Mouse (Mus musculus) erythroid progenitor cell, adult 5-6 weeks (primary cell): ENCODE data around the gene Hist2h2bb. TPM values are rescaled to one million over a fixed set of nuclear protein-coding genes. Genes with fewer than 3 reads are reported as not detected.
"Not testable (repeated sequence)": the region's sequence is repeated elsewhere in the genome, so short reads cannot be mapped to it uniquely, and the experiment has no call there.

ENCODE experiments used
- ATAC-seq: replicated peaks from 2 replicates; pipeline ENCODE4 v1.8.0; 2016; ENCODE audit warnings: moderate number of reproducible peaks, mild to moderate bottlenecking, moderate TSS enrichment, inconsistent platforms; ENCODE audit not compliant: poor library complexity, low FRiP score, severe bottlenecking
- total RNA-seq, 2 experiments: library from RNA; stranded (forward) in 1 of 2; stranded (reverse) in 1 of 2; fragments of 150-400 nt in 1 of 2; fragments of 186-747, 209-891 nt in 1 of 2; gene quantifications; 2 replicates each; pipeline versions ENCODE4 v1.2.3 to v1.2.4; 2015 to 2017; ENCODE audit warnings: low replicate concordance in 2 of 2

Gene Hist2h2bb
- total RNA-seq, 2 experiments from 2014 or later, result 4,676 to 25,698 TPM

DNA sequence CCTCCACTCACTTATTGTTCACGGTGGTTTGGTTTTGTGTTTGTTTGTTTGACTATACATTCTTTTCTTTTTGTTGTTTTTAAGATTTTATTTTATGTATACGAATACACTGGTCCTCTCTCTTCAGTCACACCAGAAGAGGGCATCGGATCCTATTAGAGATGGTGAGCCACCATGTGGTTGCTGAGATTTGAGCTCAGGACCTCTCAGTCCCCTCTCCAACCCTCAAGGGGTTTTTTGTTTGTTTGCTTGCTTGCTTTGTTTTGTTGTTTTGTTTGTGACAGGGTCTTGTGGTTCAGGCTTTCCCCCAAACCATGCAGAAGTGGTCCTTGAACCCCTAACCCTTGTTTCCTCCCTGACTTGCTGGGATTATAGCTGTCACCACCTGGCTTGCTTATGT, 7.9 kb upstream of the Hist2h2bb start:
- ATAC-seq, result no peak

DNA sequence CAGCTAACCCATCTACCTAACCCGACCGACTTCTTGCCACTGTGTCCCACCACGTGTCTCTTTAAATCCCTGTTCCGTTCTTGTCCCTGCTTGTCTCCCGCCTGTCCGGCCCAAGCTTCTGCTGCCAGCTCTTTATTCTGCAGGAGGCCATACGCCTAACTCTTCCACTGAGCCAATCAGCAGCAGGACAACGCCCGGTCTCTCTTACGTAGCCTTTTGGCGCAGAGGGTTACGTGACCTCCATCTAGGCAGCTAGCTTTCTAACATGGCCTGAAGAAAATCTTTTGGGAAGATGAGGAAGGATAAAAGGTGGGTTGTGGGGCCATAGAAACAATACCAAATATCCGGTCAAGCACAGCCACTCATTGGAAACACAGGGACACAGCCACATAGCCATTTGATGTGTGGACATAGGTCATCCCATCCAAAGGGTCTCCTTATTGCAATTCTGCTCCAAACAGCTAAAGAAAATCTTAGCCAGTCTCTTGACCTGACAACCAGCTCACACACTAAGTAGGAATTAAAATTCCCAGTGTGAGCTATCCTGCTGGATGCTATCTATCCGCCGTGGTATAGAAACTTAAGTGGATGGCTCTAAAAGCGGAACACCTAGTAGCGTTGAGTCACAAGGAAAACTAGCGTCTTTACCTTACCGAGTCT, 7.2 kb upstream of the Hist2h2bb start:
- peak; percentile 79 for ATAC-seq

DNA sequence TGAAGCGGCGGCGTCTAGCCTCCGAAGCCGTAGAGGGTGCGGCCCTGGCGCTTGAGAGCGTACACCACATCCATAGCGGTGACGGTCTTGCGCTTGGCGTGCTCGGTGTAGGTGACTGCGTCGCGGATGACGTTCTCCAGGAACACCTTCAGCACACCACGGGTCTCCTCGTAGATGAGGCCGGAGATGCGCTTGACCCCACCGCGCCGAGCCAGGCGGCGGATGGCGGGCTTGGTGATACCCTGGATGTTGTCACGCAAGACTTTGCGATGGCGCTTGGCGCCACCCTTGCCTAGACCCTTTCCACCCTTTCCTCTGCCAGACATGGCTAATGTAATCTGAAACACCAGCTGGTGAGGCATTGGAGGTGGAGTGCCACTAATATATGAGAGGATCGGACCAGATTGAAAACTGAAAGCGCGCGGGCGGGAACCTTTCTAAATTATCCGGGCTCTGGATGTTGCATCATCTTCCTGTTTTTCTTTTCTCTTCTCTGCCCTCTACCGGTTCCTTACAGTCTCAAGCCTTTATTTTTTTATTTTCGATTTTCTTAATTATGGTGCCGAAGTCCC, 6.5 kb upstream of the Hist2h2bb start, which contains the start of gene Hist2h4:
Gene Hist2h4, minus strand, starts transcription at position 333 of the 572 bp plus-strand sequence.
- ATAC-seq, result peak; percentile 74

DNA sequence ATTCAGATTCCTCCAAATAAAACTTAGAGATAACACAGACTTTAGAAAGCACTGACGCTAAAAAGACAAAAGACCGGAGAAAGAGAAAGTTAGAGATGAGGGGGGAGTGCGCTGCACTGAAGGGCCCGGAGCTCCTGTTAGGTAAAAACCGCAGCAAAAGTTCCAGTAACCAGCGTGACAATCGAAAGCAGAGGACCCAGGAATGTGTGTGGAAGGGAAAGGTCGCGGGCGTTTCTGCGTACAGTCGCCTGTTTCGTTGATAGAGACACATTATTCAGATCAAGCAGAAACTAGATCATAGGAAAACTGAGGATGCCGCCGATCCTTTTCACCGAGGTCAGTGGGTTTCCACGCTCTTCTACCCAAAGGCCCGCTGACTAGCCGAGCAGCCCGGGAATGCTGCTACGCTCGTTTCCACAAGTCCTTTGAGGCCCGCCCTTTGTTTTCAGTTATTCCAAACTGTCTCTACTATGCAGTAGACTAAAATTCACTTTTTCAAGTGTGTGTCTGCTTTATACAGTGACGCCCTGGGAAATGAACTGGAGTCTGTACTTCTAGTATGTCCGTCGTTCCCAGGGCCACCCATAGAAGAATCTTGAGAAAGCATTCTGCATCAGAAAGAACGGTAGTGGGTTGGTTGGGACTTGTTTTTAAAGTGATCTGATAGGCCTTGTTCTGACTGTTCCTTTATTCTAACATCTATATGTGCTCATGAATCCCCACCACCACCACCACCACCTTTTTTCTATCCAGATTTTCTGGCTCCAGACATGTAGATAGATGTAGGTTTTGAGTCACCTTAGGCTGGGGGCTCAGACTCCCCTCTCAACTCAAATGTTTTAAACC, 5.8 kb upstream of the Hist2h2bb start:
- peak; percentile 6 for ATAC-seq

DNA sequence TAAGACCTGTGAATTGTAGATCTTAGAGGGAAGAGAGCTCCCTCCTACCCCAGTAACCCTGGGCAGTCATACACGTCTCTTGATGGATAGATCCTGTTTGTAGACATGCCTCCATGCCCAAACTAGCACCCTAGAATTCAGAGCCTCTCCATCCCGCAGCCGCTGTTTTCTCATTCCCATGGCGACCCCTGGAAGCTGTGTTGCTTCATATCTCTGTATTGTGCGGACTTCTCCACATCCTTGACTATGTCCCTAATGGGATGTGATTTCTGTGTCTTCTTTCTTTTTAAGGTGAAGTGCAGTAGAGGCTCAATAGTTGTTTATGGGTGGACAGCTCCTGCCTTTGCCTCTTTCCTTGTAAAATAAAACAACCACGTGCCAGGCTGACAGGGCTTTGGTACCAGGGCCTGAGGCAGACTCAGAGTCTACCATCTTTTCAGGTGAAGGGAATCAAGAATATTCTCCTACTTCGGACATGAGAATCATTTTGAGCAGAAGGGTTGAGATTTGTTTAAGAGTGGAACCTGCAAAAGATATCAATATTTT, 5.1 kb upstream of the Hist2h2bb start:
- no peak for ATAC-seq

DNA sequence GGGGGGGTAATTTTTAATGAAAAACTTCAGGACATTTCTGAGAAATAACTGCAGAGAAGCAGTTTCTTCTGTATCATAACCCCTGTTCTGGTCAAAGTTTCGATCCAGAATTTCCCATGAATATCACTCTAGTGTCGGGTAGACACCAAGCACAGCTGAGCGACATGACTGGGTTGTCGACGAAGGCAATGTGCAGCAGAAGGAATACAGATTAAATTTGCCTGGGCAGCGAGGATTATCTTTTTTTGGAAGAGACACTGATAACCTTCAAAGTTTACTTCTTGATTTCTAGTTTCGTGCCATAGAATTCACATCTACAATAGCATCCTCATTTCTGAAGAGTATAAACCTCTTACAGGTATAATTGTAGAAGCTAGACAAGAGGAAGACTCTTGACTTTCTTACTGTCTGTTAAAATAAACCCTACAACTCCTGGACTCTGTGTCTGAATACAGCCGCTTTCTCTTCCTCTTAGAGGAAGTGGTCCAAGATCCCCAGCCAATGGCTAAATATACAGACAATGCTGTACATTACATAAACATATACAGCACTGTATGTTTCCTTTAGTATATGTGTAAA, 3.3 kb upstream of the Hist2h2bb start:
- no peak for ATAC-seq

DNA sequence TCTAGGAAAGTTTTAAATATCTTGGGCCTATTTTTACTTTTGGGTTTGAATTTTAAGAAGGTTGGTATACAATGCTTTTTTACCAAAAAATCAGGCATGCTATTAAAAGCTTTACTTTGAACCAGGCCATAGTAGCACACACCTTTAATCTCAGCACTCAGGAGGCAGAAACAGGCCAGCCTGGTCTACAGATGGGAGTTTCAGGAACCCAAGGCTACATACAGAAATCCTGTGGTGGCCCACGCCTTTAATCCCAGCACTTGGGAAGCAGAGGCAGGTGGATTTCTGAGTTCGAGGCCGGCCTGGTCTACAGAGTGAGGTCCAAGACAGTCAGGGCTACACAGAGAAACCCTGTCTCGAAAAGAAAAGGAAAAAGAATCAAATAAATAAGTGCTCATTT, 2.0 kb upstream of the Hist2h2bb start:
- no peak for ATAC-seq

DNA sequence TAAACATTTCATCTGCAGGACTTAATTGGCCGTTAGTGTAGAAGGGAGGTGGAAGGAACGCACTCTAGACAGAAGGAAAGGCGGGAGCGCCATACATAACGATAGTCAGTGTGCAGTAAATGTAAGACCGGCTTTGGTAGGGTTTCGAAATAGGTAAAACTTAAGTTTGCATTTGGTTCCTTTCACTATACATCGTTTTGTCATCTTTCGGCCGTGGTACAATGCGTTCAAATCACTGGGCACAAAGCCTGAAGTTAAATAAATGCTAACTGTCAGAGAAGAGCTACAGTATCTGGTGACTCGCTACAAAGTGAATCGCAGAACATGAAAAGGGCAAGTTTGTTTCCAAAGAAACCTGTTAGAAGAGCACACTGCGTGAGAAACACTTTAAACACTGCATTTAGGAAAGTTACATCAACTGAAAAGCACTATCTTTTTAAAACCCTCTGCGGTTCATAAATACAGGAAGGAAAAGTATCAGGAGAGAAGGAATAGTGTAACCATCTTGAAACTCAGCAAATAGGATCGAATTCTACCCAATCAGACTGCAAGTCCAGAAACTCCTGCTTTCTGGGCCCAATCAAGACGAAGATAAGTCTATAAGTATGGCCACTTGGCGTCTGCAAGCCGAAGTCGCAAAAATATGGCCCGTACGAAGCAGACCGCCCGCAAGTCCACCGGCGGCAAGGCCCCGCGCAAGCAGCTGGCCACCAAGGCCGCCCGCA, 1.3 kb upstream of the Hist2h2bb start, which contains the start of gene Hist2h3b:
Gene Hist2h3b, plus strand, starts transcription at position 604 of the 725 bp plus-strand sequence.
- peak; percentile 58 for ATAC-seq

DNA sequence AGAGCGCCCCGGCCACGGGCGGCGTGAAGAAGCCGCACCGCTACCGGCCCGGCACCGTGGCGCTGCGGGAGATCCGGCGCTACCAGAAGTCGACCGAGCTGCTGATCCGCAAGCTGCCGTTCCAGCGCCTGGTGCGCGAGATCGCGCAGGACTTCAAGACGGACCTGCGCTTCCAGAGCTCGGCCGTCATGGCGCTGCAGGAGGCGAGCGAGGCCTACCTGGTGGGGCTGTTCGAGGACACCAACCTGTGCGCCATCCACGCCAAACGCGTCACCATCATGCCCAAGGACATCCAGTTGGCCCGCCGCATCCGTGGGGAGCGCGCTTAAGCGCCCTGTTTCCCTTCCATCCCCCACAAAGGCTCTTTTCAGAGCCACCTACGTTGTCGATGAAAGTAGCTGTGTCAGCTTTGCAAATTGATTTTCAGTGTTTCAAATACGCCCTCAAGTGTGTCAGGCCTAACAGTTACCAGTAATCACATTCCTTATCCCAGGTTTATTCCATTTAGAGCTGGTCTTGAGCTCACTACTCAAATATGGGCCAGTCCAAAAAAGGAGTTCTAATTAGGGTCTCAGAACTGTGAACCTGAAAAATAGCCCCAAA, 675 bp upstream of the Hist2h2bb start:
- not testable (repeated sequence) for ATAC-seq

DNA sequence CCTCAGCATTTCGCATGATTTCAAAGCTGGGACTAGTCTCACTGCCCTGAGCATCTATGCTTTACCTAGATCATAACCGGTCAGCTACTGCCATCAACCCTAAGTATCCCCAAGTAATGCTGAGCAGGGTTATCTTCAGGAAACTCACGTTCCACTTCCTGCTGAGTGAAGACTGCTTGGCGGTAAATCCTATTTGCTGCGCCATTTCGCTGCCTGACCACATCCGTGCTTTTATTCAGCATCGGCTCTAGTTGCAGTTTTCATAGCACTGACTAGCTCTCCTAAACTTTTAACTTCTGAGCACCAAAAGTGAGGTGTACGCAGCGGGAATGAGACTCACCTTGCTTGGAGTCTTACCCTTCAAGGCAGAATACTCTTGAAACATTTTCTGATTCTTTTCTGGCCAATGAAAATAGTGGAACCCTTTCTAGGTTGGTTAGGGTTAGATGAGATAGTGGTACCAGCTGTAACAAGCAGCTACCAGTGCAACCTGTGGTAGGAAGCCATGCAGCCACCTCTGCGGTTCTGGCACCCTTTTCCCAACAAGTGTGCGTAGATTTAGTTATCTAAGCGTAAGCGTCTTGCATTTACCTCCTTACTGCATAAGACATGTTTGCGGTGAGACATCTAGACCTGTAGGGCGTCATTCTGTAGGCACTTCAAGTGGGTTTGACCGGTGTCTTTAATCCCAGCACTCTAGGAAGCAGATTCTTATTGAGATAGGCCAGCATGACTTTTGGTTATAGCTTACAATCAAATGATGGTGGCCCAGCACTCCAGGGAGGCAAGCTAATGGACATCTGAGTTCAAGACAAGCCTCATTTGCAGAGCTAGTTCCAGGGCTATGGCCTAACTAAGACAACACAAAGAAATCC, 4.3 kb downstream of the Hist2h2bb start:
- ATAC-seq, result no peak

DNA sequence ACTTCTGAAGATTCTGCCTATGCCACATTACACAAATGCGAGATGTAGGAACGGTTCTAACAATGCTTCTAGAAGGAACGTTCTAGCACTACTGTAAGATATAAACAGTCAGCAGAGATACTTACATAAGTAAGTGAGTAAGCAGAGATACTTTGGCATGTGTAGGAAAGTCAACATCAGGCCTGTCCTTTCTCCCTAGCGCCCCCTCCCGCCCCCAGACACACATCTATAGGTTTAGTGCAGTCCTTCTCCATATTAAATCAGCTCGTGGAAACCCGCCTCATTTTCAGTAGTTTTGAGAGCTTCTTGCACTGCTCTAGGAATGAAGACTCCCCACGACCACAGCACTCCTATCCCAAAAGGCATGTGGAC, 7.9 kb downstream of the Hist2h2bb start:
- peak; percentile 77 for ATAC-seq

DNA sequence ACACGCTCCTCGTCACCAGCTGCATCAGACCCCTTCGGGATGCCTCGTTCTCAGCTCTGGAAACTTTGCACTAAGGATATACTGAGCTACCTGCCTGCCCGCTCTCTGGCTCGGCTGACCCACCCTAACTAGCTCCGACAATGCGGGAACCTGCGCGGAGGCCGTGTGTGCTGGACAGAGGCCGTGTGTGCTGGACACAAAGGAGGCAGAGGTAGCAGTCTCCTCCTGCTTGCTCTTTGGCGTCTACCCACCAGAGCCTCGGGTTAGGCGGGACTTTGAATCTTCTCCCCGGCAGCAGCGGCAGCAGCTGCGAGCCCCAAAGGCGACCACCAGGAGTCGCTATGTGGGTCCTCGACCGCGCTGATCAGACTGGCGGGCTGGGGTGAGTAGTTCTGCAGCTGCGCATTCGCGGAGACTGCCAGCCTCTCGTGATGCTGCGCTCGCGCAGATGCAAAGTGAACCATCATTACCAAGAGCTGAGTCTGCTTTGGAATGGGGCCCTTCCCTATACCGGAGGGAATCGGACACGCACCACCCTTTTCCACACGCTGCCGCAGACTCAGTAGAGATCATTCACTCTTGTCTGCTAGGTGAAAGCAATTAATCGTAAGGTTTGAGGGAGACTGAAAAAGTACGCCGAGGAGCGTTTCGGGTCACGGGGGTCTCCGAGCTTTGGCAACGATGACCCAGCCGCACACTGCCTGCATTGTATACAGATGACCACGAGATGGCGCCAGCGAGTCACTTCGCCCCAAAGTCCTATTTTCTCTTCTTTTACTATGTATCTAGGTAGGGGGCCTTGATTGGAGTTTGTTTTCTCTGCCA, 8.5 kb downstream of the Hist2h2bb start:
- peak; percentile 96 for ATAC-seq

DNA sequence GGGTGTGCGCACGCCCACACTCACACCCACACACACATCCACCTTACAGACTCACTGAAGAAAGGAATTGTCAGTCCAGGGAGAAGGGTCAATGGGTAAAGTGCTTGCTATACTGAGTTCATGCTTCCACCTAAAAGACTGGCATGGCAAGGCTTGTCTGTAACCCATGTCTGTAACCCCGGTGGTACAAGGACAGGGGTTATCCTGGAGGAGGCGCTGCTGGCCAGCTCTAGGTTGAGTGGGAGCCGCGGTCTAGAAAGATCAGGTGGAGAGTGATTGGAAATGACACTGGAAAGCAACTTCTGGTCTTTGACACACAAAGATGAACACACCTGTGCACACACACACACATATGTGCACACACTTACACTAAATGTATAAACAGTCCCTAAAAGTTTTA, 11.1 kb downstream of the Hist2h2bb start:
- no peak for ATAC-seq

DNA sequence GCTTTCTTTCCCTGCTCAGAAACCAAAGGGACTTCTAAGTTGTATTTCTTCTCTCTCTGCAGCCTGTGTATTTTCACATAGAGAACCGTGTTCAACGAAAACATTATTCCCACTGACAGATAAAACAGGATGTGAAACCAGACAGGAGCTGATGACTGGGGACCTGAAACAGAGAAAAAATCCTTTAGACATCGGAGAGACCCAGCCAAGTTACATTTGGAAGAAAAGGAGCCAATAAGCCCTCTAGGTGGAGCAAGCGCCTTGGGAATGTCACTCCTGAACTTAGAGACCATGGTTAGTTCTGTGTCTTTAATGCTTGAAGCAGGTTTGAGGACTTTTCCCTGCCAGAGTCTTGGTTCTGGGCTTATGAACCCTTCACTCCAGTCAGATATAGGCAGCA, 14.9 kb downstream of the Hist2h2bb start:
- no peak for ATAC-seq

DNA sequence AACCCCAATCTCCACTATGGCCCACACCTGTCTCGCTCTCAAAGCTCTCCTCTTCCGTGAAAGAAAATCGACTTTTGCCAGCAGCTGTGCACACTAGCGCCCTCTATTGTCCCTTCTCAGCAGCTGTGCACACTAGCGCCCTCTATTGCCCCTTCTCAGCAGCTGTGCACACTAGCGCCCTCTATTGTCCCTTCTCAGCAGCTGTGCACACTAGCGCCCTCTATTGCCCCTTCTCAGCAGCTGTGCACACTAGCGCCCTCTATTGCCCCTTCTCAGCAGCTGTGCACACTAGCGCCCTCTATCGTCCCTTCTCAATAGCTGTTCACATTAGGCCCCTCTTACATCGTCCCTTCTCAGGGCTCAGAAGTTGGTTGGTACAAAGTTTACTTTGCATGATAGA, 17.8 kb downstream of the Hist2h2bb start:
- ATAC-seq, result not testable (repeated sequence)

DNA sequence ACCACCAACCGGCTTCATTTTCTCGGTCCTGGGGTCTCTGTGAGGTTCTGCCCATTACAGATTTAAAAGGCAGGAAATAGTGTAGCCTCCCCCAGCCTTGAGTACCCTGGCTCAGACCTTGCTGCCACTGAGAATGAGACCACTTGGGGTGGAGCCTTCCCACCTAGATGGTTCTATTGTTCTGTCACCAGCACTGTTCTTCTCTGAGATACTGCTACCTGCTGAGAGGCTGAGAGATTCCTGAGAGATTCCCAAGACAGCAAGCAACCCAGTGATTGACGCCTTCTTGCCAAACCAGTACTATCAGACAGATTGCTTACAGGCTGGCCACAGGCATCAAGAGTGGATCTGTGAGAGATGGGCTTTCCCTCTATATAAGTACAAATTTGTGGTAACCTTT, 19.6 kb downstream of the Hist2h2bb start:
- ATAC-seq, result no peak

DNA sequence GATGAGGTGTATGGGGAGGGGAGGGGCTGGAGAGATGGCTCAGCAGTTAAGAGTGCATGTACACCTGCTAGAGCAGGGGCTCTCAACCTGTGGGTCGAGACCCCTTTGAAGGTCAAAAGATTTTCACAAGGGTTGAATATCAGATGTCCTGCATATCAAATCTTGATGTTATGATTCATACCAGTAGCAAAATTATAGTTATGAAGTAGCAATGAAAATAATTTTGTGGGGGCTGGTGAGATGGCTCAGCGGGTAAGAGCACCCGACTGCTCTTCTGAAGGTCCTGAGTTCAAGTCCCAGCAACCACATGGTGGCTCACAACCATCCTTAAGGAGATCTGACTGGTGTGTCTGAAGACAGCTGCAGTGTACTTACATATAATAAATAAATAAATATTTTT, 21.2 kb downstream of the Hist2h2bb start:
- ATAC-seq, result not testable (repeated sequence)
